Mouse (Mus musculus): ENCODE data around the gene Gkap1. TPM values are rescaled to one million over a fixed set of nuclear protein-coding genes. Genes with fewer than 3 reads are reported as not detected.
A peak's percentile ranks its signal among the peaks of the same experiment; 100 is the strongest.

Gkap1 gene
- total RNA-seq, 4 experiments from 2014 or later = 18.4 to 28.5 (median 22.0) TPM

DNA sequence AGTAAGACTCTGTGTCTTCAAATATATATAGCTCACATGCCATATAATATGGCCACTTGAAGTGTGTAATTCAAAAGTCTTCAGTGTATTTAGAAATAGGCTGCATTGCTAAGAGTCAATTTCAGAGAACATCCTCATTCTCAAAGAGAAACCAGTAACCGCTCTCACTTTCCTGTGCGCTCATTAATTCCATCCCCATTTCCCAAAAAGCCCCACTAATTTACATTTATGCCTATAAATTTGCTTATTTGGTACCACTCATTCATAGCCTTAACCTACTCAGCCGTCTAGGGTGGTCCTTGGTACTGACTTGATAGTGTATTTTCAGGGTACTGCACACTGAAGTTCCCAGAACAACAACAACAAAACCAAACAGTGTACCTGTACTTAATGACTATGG lies 73.6 kb downstream of the Gkap1 start:
- DNase-seq (ENCODE audit: low spot score) = no peak

- no peak for DNase-seq (ENCODE audit: low spot score)
Measured at GRCm38 (mm10) chr13:58201343-58201742, 74.2 kb downstream of the Gkap1 start.

DNA sequence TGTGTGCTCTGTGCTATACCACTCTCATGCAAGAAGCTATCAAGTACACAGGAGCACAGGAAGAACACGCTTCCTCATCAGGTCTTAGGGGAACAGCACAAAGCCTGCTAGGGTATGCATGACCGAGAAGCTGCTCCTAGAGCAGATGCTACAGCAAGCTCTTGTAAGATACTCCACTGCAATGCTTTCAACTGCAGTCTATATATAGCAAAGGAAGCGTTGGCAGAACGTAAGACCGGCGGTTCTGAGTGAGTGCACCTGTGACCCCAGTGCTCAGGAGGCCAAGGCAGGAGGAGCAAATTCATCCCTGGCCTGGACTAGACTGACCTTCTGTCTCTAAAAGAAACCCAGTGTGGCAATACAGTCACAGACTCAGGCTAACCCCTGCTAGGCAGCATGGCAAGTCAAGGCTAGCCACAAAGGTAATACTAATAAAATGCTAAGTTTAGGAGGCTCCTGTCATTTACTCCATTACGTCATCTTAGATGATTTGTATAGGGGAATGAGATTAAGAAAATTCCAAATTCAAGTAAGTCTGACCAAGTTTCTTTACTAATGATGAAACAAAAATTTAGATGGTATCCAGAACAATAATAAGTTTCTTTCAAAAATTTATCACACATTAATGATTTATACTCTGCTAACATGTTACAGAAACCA lies 77.4 kb downstream of the Gkap1 start:
- no peak for DNase-seq (ENCODE audit: low spot score)

- no peak for DNase-seq (ENCODE audit: low spot score)
Measured at GRCm38 (mm10) chr13:58197211-58197610, 78.3 kb downstream of the Gkap1 start.

- DNase-seq (ENCODE audit: low spot score) = no peak
Measured at GRCm38 (mm10) chr13:58194908-58195307, 80.6 kb downstream of the Gkap1 start.

- DNase-seq (ENCODE audit: low spot score) = no peak
Measured at GRCm38 (mm10) chr13:58193221-58193620, 82.3 kb downstream of the Gkap1 start.

DNA sequence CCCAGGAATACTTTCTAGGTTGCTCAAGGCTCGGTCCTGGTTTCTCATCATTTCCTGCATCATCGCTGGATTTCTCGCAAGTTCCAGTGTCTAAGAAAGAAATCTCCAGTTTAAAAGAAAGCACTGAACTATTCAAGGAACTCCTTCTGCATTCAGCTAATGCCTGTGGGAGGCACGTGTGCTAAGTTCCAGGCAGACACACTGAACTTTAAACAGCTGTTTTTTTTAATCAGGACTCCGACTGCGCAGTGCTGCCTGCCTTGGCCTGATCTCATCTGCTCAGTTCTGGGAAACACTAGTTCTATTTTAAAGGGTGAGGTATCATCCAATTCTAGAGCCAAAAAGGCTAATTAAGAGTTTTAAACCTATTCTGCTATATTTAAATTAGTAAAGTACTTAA lies 83.4 kb downstream of the Gkap1 start:
- DNase-seq (ENCODE audit: low spot score) = no peak

GRCm38 (mm10) chr13:58191516-58191915 lies 84.0 kb downstream of the Gkap1 start:
- no peak for DNase-seq (ENCODE audit: low spot score)

DNA sequence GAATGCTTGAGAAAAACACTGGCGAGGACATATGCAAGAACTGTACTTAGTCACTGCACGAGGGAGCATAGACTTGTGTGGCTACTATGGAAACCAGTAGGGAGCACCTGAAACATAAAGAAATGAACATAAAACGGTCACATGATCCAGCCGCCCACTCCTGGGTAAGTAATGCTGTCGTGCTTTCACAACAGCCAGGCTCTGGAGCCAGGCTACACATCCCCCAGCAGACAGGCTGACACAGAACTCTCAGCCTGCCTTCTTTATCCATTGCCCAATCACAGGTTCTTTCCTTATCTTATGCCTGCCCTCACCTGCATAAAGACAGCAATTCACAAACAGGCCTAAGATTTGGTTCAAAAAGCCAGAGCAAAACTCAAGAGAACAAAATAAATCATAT lies 86.0 kb downstream of the Gkap1 start:
- DNase-seq (ENCODE audit: low spot score) = no peak

GRCm38 (mm10) chr13:58188412-58188811 lies 87.1 kb downstream of the Gkap1 start:
- DNase-seq (ENCODE audit: low spot score) = peak; percentile 71

- no peak for DNase-seq (ENCODE audit: low spot score)
Measured at GRCm38 (mm10) chr13:58187751-58188150, 87.7 kb downstream of the Gkap1 start.

DNA sequence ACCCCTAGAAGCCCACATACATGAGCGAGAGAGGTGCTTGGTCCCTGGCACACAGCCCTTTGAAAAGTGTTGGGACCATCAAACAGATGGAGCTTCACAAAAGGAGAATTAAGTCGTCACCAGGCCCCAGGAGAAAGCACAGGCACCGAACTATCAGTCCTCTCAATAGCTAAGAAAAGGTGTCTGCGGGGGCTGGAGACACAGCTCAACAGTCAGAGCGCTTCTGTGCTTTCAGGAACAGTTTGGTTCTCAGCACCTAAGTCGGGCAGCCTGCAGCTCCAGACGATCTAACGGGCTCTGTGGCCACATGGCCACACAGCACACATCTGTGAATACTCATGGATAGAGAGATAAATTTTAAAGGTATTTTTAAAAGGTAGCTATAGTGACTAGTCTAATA lies 89.2 kb downstream of the Gkap1 start:
- DNase-seq (ENCODE audit: low spot score) = no peak

DNA sequence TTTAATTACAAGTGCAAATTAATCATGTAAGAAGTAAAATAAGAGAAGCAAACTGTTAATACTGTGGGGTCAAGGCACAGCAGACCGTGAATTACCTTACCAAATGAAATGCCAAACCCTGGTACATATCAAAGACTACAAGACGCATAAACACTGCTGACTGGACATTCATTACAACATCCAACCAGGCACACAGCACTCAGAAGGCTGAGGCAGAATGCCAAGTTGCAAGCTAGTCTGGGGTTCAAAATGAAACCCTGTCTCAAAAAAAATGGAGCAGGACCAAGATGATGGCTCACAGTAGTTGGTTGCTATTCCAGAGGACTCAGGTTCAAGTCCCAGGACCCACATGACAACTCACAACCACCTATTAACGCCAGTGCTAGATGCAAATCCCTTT lies 91.4 kb downstream of the Gkap1 start:
- DNase-seq (ENCODE audit: low spot score) = no peak

Small RNA genes within 50 kb of the gene (microRNA-seq; reads per million reads assigned to microRNA genes)
- gene Mir6369 = not detected

Other genes starting within 250 kb of the Gkap1 start
- gene Klhl3, start 162.1 kb downstream of the Gkap1 start, total RNA-seq (2022) = 1 to 10 TPM; 2.0 to 3.1 (median 2.4) TPM
- gene Hnrnpa0, start 147.1 kb downstream of the Gkap1 start, total RNA-seq (2022) = 10 to 100 TPM; 55.0 to 65.7 (median 60.4) TPM
- 10 to 100 TPM; 21.2 to 26.2 (median 24.6) TPM for gene Idnk, start 118.0 kb downstream of the Gkap1 start, total RNA-seq (2022)
- gene Ubqln1, start 60.0 kb downstream of the Gkap1 start, total RNA-seq (2022) = 10 to 100 TPM; 46.8 to 51.6 (median 48.3) TPM
- under 1 TPM in 3 of 4 experiments, not detected in 1; 0.09 to 0.11 (median 0.11) TPM for gene Kif27, start 83.4 kb upstream of the Gkap1 start, total RNA-seq (2022)
- gene 2210016F16Rik, start 109.5 kb upstream of the Gkap1 start, total RNA-seq (2022) = 10 to 100 TPM; 16.5 to 18.1 (median 17.0) TPM
- 10 to 100 TPM in 1 of 4 experiments, 1 to 10 TPM in 3; 9.0 to 10.5 (median 9.7) TPM for gene Rmi1, start 126.5 kb upstream of the Gkap1 start, total RNA-seq (2022)
- 100 to 1,000 TPM; 405 to 444 (median 422) TPM for gene Hnrnpk, start 127.6 kb upstream of the Gkap1 start, total RNA-seq (2022)